25 mouse cellular contexts compared by ENCODE assay signal in the genomic region with DNA sequence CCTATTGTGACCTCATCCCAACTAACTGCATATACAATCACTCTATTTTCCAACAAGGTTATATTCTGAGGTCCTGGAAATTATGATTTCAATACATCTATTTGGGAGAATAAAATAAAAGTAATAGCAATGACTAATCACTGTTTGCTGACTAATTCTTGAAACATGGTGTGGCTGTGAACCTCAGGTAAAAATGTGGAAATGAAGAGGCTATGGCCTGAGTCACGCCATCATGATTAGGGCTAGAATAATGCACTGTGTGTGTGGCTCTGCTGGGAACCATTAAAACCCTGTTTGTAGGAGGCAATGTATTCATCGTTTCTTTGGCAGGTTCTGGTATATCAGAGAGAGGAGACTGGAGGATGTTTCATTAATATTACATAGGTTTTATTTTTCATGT.
DNase-seq lines count a peak whose midpoint lies in the region; ATAC-seq and TF ChIP-seq lines count a peak whose summit lies in the region.
"Had no signal": no experiment of that assay in that cellular context is flagged by ENCODE, and none has a peak within 500 bp of the region (broad histone marks: within the 10 kb centered on the region; RNA-seq: fewer than 3 reads in every experiment).

No protein-coding gene starts in this region.

- POLR2A ChIA-PET in Patski (lab: Charles Lee): no interaction called here

- DNase-seq in 3T3-L1 (ENCODE audit: low read depth, low spot score) (peak; percentile 81), Patski (ENCODE audit: low read depth, low spot score) (peak; percentile 20)
- peak; percentile 34 for DNase-seq in Muller cell, postnatal 12 days (ENCODE audit: inconsistent ontology term)
- DNase-seq in heart, postnatal 10 days: no peak
- no peak for DNase-seq in cerebellum, postnatal 10 days
- DNase-seq in kidney, adult 11 months: no peak
- DNase-seq: adrenal gland, adult 8-10 months; adrenal gland, postnatal 14 days; adrenal gland, postnatal 36 days; cerebellum, adult 11-12 months; cerebellum, adult 2 months; cerebellum, adult 9-10 months; cerebellum, postnatal 36 days; embryo, embryonic 11 days had no signal

- 82% methylated on average over 2 of the region's 2 CpGs for WGBS in kidney, embryonic 14.5 days

- H3K4me2 ChIP-seq in kidney, embryonic 14.5 days (replicated peaks; ENCODE audit: low read depth, low read length): no peak overlapping the region
- H3K4me2 ChIP-seq: embryonic facial prominence, embryonic 13.5 days; embryonic facial prominence, embryonic 15.5 days; forebrain, embryonic 13.5 days; forebrain, embryonic 15.5 days had no signal

- H3K27me3 ChIP-seq in Patski: no peaks in the 10 kb centered on the region
- no peaks in the 10 kb centered on the region for H3K27me3 ChIP-seq in kidney, embryonic 14.5 days (ENCODE audit: control insufficient read depth, insufficient read depth, low read length)
- H3K27me3 ChIP-seq: CH12.LX; embryonic facial prominence, embryonic 13.5 days; embryonic facial prominence, embryonic 15.5 days; forebrain, embryonic 13.5 days; forebrain, embryonic 15.5 days had no signal

- H3K4me1 ChIP-seq in kidney, embryonic 14.5 days (ENCODE audit: control insufficient read depth, insufficient read depth, low read length): no peaks in the 10 kb centered on the region
- H3K4me1 ChIP-seq: embryonic facial prominence, embryonic 13.5 days; embryonic facial prominence, embryonic 15.5 days; forebrain, embryonic 13.5 days; forebrain, embryonic 15.5 days had no signal

- CTCF ChIA-PET in Patski (lab: Charles Lee): no interaction called here

- in situ Hi-C loops in Patski (cut with MboI; ENCODE audit: low pct_unique_long_range_greater_than_20kb): no loop called here

- ATAC-seq in Patski: peak; percentile 93
- ATAC-seq in kidney, embryonic 14.5 days (ENCODE audit: low FRiP score, low TSS enrichment): no peak
- ATAC-seq: activated CD4-positive, CD25-positive, alpha-beta regulatory T cell, adult 4 months; CD4-positive, CD25-positive, alpha-beta regulatory T cell, adult 4 months had no signal

- no peak for TF ChIP-seq CTCF in Patski (IDR thresholded peaks at IDR 0.05)

- no peak overlapping the region for H3K9ac ChIP-seq in kidney, embryonic 14.5 days (ENCODE audit: low read depth, low read length)
- H3K9ac ChIP-seq: embryonic facial prominence, embryonic 13.5 days; embryonic facial prominence, embryonic 15.5 days; forebrain, embryonic 13.5 days; forebrain, embryonic 15.5 days; forebrain, postnatal 0 days had no signal

- no peaks in the 10 kb centered on the region for H3K9me3 ChIP-seq in kidney, embryonic 14.5 days (ENCODE audit: control insufficient read depth, low read length)
- H3K9me3 ChIP-seq: embryonic facial prominence, embryonic 13.5 days; embryonic facial prominence, embryonic 15.5 days; forebrain, embryonic 13.5 days; forebrain, embryonic 15.5 days; G1E had no signal

- intact Hi-C loops in heart, postnatal 10 days (cut with DNase I): no loop called here

- H3K4me3 ChIP-seq in kidney, embryonic 14.5 days (ENCODE audit: low read length): no peak overlapping the region
- H3K4me3 ChIP-seq: embryonic facial prominence, embryonic 13.5 days; embryonic facial prominence, embryonic 15.5 days; erythroblast, embryonic 14.5 days; forebrain, embryonic 13.5 days; forebrain, embryonic 15.5 days had no signal

- H3K27ac ChIP-seq in kidney, embryonic 14.5 days (ENCODE audit: low read depth, low read length): no peak overlapping the region
- H3K27ac ChIP-seq: embryonic facial prominence, embryonic 13.5 days; embryonic facial prominence, embryonic 15.5 days; forebrain, embryonic 13.5 days; forebrain, embryonic 15.5 days had no signal

- H3K36me3 ChIP-seq in kidney, embryonic 14.5 days (ENCODE audit: control insufficient read depth, insufficient read depth, low read length): no peaks in the 10 kb centered on the region
- H3K36me3 ChIP-seq: embryonic facial prominence, embryonic 13.5 days; embryonic facial prominence, embryonic 15.5 days; forebrain, embryonic 15.5 days; G1E had no signal

Comparison
In these comparisons a context has a peak if more than half of its experiments do, and no peak if none do; other contexts are left out.
1. DNase-seq: peak in 3T3-L1 (single experiment), Muller cell, postnatal 12 days (single experiment) and Patski (single experiment); none in heart, postnatal 10 days (0 of 2), cerebellum, postnatal 10 days (0 of 2) and kidney, adult 11 months (single experiment).